Mouse (Mus musculus): ENCODE results near the gene Olfr1448.
"Not testable (repeated sequence)": the region's sequence is repeated elsewhere in the genome, so short reads cannot be mapped to it uniquely, and the experiment has no call there.

Olfr1448 gene

DNA sequence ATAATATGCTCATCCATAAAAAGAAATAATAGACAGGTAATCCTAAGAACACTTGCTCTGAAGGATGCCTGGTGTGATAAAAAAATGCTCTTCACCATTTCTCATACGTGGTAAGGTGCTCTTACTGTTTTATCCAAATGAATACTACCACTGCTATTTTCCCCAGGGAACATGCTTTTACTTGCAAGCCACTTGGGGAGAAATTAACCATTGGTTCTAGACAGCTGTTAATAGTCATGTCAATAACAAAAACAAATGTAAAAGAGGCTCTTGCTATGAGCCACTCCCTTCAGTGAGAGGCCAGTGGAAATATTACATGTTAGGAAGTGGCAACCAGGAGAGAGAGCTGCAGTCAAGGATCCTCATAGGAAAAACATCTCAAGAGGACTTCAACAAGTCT, at the start of gene Olfr1448:
Olfr1448 (minus strand) TSS at position 101 of the 400 bp plus-strand sequence.
- DNase-seq (ENCODE audit: low spot score), result no peak

DNA sequence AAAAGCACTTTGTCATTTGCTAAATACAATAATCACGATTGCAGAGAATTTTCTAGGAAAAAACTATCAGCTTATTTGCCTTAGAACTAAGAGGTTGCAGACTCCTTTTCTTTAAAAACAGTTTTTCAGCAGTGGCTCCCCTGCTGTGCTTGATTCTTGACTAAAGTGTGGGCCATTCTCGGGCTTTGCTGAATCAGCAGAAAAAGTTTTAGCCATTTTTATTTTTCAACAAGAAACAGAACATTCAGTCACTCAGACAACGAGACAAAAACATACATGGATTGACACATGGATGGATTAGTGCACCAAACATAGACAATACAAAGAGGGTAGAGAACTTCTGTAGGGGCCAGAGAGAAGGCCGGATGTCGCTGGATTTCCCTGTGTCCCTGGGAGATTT, 45.9 kb upstream of the Olfr1448 start:
- not testable (repeated sequence) for DNase-seq (ENCODE audit: low spot score)

DNA sequence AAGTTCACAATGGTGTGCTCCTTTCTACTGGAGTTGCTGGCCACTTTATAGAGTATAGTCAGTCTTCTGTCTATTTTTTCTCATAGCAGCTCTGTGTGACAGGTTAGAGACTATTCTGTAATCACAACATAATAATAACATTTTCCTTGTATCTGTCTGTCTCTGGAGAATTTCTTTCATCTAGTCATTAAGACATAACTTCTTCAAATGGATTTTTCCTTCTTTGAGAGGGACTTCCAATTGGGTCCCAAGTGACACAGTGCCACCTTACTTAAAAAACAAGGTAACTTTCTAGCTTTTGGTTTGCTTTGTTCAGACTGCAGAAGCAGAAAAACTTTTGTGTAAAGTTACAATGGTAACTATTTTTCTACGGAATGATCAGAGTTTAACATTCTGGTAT, 25.7 kb upstream of the Olfr1448 start, which contains the start of gene Olfr1450:
Olfr1450 (plus strand) TSS at position 301 of the 400 bp plus-strand sequence.
- DNase-seq (ENCODE audit: low spot score), result no peak

DNA sequence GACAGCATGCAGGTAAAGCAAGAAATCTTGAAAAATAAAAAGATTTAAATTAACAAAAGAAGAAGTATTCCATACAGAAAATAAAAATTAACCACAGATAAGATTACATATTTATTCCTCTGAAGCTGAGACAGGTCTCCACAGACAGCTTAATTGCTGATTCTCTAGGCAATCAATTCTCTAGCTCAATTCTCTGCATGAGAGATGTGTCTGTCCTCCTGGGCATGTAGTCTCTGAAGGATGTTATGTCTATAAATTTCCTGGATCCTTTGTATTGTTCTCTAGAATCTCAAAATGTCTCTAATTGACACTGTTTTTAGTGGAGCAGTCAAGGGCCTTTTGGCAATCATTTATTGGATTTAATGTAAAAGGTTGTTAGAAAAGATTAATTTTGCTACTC, 6.3 kb upstream of the Olfr1448 start, which contains the start of gene Olfr1449:
Olfr1449 (plus strand) TSS at position 301 of the 400 bp plus-strand sequence.
- no peak for DNase-seq (ENCODE audit: low spot score)

DNA sequence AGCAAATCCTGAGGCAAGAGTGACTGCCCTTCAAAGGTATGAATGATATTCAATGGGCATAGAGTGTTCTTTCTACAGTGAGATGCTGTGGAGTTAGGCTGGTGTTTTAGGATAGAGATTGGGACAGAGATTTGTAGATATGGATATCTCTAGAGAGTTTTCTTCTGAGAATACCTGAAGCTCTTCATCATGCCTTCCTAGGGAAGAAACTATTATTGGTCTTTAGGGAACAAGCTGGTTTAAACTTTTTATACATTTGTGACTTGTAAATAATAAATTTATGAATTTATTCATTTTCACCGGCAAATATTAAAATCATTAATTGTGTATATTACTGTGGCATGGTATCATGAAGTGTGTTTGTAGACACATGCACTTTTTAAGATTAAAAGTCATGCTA, 20.6 kb downstream of the Olfr1448 start, which contains the start of gene Olfr1447:
Olfr1447 (minus strand) TSS at position 101 of the 400 bp plus-strand sequence.
- no peak for DNase-seq (ENCODE audit: low spot score)

DNA sequence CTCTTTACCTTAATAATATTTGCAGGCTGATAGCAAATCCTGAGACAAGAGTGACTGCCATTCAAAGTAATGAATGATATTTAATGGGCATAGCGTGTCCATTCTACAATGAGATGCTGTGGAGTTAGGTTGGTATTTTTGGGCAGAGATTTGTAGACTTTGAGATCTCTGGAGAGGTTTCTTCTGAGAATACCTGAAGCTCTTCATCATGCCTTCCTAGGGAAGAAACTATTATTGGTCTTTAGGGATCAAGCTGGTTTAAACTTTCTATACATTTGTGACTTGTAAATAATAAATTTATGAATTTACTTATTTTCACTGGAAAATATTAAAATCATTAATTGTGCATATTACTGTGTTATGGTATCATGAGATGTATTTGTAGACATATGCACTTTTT, 30.8 kb downstream of the Olfr1448 start, which contains the start of gene Olfr1446:
Olfr1446 (minus strand) TSS at position 101 of the 400 bp plus-strand sequence.
- no peak for DNase-seq (ENCODE audit: low spot score)

DNA sequence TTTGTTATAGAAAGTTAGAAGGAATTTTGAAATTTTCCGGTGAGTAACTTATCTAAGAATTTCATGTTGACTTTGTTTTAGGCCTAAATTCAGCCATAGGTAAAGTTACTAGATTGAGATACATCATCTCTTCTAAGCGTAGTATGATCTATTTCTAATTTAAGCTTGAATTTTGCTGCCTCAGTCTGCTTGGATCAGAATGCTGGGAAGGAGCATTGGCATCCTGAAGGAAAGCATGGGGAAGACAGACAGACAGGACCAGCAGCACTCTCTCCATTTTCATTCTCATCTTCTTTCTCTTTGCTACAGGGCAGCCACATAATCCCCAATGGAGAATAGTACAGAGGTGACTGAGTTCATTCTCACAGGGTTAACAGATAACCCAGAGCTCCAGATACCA, 40.7 kb downstream of the Olfr1448 start, which contains the start of gene Olfr1445:
Olfr1445 (plus strand) TSS at position 301 of the 400 bp plus-strand sequence.
- DNase-seq (ENCODE audit: low spot score), result no peak
